Mouse (Mus musculus) bone marrow, adult 2 months (tissue): ENCODE data around the gene Myo16. TPM values are rescaled to one million over a fixed set of nuclear protein-coding genes. Genes with fewer than 3 reads are reported as not detected.

ENCODE experiments used
- H3K27ac ChIP-seq: fragments of 200-500 bp; 2 replicates; pipeline ENCODE4 v1.5.1; 2012; ENCODE audit warnings: low read depth, mild to moderate bottlenecking, control low read depth, inconsistent platforms, low read length; ENCODE audit not compliant: control insufficient read depth, poor library complexity, insufficient read depth
- H3K4me1 ChIP-seq: fragments of 200-500 bp; 2 replicates; pipeline ENCODE4 v1.6.1; 2011; ENCODE audit warnings: low read length; ENCODE audit not compliant: control insufficient read depth, insufficient read depth
- H3K4me3 ChIP-seq: fragments of 200-500 bp; replicated peaks from 2 replicates; pipeline ENCODE3; 2011; ENCODE audit warnings: mild to moderate bottlenecking, low read depth, low read length, control low read depth; ENCODE audit not compliant: control insufficient read depth
- CTCF ChIP-seq: fragments of 200-500 bp; IDR thresholded peaks from 2 replicates; pipeline ENCODE4 v1.5.1; 2011; ENCODE audit warnings: low read length, control low read depth; ENCODE audit not compliant: control insufficient read depth, insufficient read depth
- POLR2A ChIP-seq: fragments of 200-500 bp; IDR thresholded peaks from 2 replicates; pipeline ENCODE4 v1.6.1; 2011; ENCODE audit warnings: low read depth, mild to moderate bottlenecking, control low read depth, low read length, borderline replicate concordance; ENCODE audit not compliant: control insufficient read depth
- WGBS: fragments of 180-500 bp; shearing (Covaris S2); methylation state at CpG from one replicate; pipeline ENCODE4 v1.1.7; 2018; 5-methylcytosine and 5-hydroxymethylcytosine counted together
- polyA plus RNA-seq: library from polyadenylated mRNA; stranded (reverse); fragments of >200 nt; gene quantifications from 2 replicates; pipeline ENCODE4 v1.2.4, GENCODE M21; 2011; ENCODE audit warnings: low replicate concordance; ENCODE audit not compliant: missing spikeins, insufficient read depth, insufficient read length

Myo16 gene
- polyA plus RNA-seq, 1 experiment: not detected

- no peaks in the 10 kb centered on the region for H3K4me1 ChIP-seq
- H3K27ac ChIP-seq: no peak overlapping the region
- 76% methylated on average over 8 of the region's 8 CpGs for WGBS
- TF ChIP-seq POLR2A: no peak
- no peak for TF ChIP-seq CTCF
- no peak overlapping the region for H3K4me3 ChIP-seq
These were observed 46.3 kb downstream of the Myo16 start for GRCm38 (mm10) chr8:10200042-10200441.

GRCm38 (mm10) chr8:10215023-10215422 is 61.3 kb downstream of the Myo16 start:
- Histone ChIP-seq H3K4me1 (no peaks in the 10 kb centered on the region), H3K27ac (no peak overlapping the region), H3K4me3 (no peak overlapping the region)
- 58% methylated on average over 3 of the region's 3 CpGs for WGBS
- TF ChIP-seq CTCF (no peak), POLR2A (no peak)

- no peak overlapping the region for H3K4me3 ChIP-seq
- H3K27ac ChIP-seq: no peak overlapping the region
- 54% methylated on average over 5 of the region's 5 CpGs for WGBS
- no peak for TF ChIP-seq POLR2A
- TF ChIP-seq CTCF: no peak
- H3K4me1 ChIP-seq: no peaks in the 10 kb centered on the region
These were observed 66.1 kb downstream of the Myo16 start for GRCm38 (mm10) chr8:10219761-10220276.

- TF ChIP-seq CTCF (no peak), POLR2A (no peak)
- H3K4me1 ChIP-seq: no peaks in the 10 kb centered on the region
- WGBS: 48% methylated on average over 2 of the region's 2 CpGs
- no peak overlapping the region for H3K27ac ChIP-seq
- H3K4me3 ChIP-seq: no peak overlapping the region
These were observed 69.1 kb downstream of the Myo16 start for GRCm38 (mm10) chr8:10222770-10223169.

GRCm38 (mm10) chr8:10223528-10224194 is 70.0 kb downstream of the Myo16 start:
- H3K4me3 ChIP-seq: no peak overlapping the region
- no peak overlapping the region for H3K27ac ChIP-seq
- no peaks in the 10 kb centered on the region for H3K4me1 ChIP-seq
- WGBS: 34% methylated on average over 6 of the region's 6 CpGs
- no peak for TF ChIP-seq POLR2A
- no peak for TF ChIP-seq CTCF

- no peak overlapping the region for H3K4me3 ChIP-seq
- no peak for TF ChIP-seq POLR2A
- TF ChIP-seq CTCF: no peak
- WGBS: 63% methylated on average over 10 of the region's 10 CpGs
- H3K27ac ChIP-seq: no peak overlapping the region
- no peaks in the 10 kb centered on the region for H3K4me1 ChIP-seq
These were observed 70.7 kb downstream of the Myo16 start for GRCm38 (mm10) chr8:10224305-10224971.

- Histone ChIP-seq H3K27ac (no peak overlapping the region), H3K4me3 (no peak overlapping the region), H3K4me1 (no peaks in the 10 kb centered on the region)
- WGBS: 61% methylated on average over 2 of the region's 2 CpGs
- TF ChIP-seq CTCF: no peak
- no peak for TF ChIP-seq POLR2A
These were observed 71.3 kb downstream of the Myo16 start for GRCm38 (mm10) chr8:10225018-10225417.

- 43% methylated on average over 8 of the region's 8 CpGs for WGBS
These were observed 77.1 kb downstream of the Myo16 start for GRCm38 (mm10) chr8:10230746-10231369.

More at GRCm38 (mm10) chr8:10230746-10231369, 77.1 kb downstream of the Myo16 start:
- Histone ChIP-seq H3K4me3 (no peak overlapping the region), H3K4me1 (no peaks in the 10 kb centered on the region), H3K27ac (no peak overlapping the region)
- no peak for TF ChIP-seq CTCF
- TF ChIP-seq POLR2A: no peak
